Mouse (Mus musculus) spleen, adult 2 months (tissue): ENCODE measurements around the gene Mgrn1.

ENCODE experiments used
- CTCF ChIP-seq: fragments of 200-500 bp; IDR thresholded peaks from 2 replicates; pipeline ENCODE4 v1.5.1; 2011; ENCODE audit warnings: mild to moderate bottlenecking, inconsistent platforms; ENCODE audit not compliant: insufficient read depth, insufficient read length, insufficient replicate concordance; ENCODE audit errors: extremely low read depth
- POLR2A ChIP-seq: fragments of 200-500 bp; IDR thresholded peaks from 2 replicates; pipeline ENCODE4 v1.6.1; 2011; ENCODE audit warnings: low read depth, low read length, inconsistent platforms

DNA sequence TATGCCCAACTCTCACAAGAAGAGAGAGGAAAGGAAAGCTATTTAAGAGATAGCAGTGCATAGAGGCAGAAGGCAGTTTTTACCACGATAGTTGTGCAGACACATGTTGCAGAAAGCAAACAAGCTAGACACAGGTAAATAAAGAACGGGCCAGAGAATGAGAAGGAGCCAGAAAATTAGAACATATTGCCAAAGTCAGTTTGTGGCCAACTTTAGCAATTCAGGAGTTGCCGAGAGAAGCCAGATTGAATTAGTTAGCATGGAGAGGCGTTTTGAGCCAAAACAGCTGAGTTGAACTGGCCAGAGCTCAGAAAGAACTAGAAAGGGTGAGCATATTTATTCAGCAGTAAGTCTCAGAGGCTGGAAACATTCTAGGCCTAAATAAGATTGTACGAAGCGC is 6.1 kb downstream of the Mgrn1 start:
- no peak for TF ChIP-seq POLR2A
- TF ChIP-seq CTCF, result no peak
